Mouse (Mus musculus) intestine, embryonic 16.5 days (tissue): ENCODE measurements around the gene Crebrf. TPM values are rescaled to one million over a fixed set of nuclear protein-coding genes. Genes with fewer than 3 reads are reported as not detected.

Experiments used
- ATAC-seq: fragments of 200-750 bp; cut with Nextera tagmentation; 2 replicates; pipeline ENCODE4 v1.8.0; 2017; ENCODE audit warnings: moderate TSS enrichment, moderate library complexity
- H3K27ac ChIP-seq: fragments of 300-500 bp; sonication (generic); 2 replicates; pipeline ENCODE4 v1.5.1; 2014; ENCODE audit warnings: mild to moderate bottlenecking, low read length
- H3K27me3 ChIP-seq: fragments of 300-500 bp; sonication (generic); replicated peaks from 2 replicates; pipeline ENCODE4 v1.6.1; 2014; ENCODE audit warnings: low read length, control low read depth, mixed read lengths; ENCODE audit not compliant: control insufficient read depth, insufficient read depth
- H3K36me3 ChIP-seq: fragments of 300-500 bp; sonication (generic); 2 replicates; pipeline ENCODE4 v1.6.1; 2014; ENCODE audit warnings: low read length, control low read depth; ENCODE audit not compliant: control insufficient read depth, insufficient read depth
- H3K4me1 ChIP-seq: fragments of 300-500 bp; sonication (generic); 2 replicates; pipeline ENCODE4 v1.6.1; 2014; ENCODE audit warnings: low read length, control low read depth, mixed read lengths; ENCODE audit not compliant: control insufficient read depth, insufficient read depth
- H3K4me2 ChIP-seq: fragments of 300-500 bp; sonication (generic); 2 replicates; pipeline ENCODE4 v1.6.1; 2014; ENCODE audit warnings: low read depth, low read length, control low read depth
- H3K4me3 ChIP-seq: fragments of 300-500 bp; sonication (generic); 2 replicates; pipeline ENCODE4 v1.5.1; 2014; ENCODE audit warnings: mild to moderate bottlenecking, low read length
- H3K9ac ChIP-seq: fragments of 300-500 bp; sonication (generic); 2 replicates; pipeline ENCODE4 v1.6.1; 2014; ENCODE audit warnings: low read depth, low read length
- H3K9me3 ChIP-seq: fragments of 300-500 bp; sonication (generic); 2 replicates; pipeline ENCODE4 v1.6.1; 2016; ENCODE audit warnings: low read length, control low read depth; ENCODE audit not compliant: control insufficient read depth
- WGBS: fragments of 180-500 bp; shearing (Covaris S2); extraction: QIAGEN DNeasy Blood & Tissue Kit; methylation state at CpG from one replicate; pipeline ENCODE4 v1.1.7; 2014; 5-methylcytosine and 5-hydroxymethylcytosine counted together
- polyA plus RNA-seq: library from polyadenylated mRNA; unstranded; fragments of >200 nt; fragmentation: Nextera tagmentation; extraction: Ambion mirVana; gene quantifications from 2 replicates; pipeline ENCODE4 v1.2.1, GENCODE M21; 2015

The Crebrf gene
- polyA plus RNA-seq, 1 experiment from 2014 or later: 8.1 TPM

- 84% methylated on average over 13 of the region's 13 CpGs for WGBS
- Histone ChIP-seq H3K4me3 (no peak overlapping the region), H3K4me2 (no peak overlapping the region), H3K27ac (no peak overlapping the region), H3K9ac (no peak overlapping the region), H3K9me3 (no peaks in the 10 kb centered on the region), H3K27me3 (no peaks in the 10 kb centered on the region), H3K36me3 (peaks cover 12% of the 10 kb centered on the region), H3K4me1 (no peaks in the 10 kb centered on the region; the same call in 1 of the 2 replicates)
- no peak for ATAC-seq
Observed at GRCm38 (mm10) chr17:26701565-26701964, 13.9 kb upstream of the Crebrf start.

- H3K27me3 ChIP-seq: no peaks in the 10 kb centered on the region
- 0 out of 2 replicates have a peak overlapping the region, but pooled peaks have one; percentile 15 for H3K27ac ChIP-seq
- ATAC-seq: no peak
- 74% methylated on average over 4 of the region's 4 CpGs for WGBS
- H3K9ac ChIP-seq: no peak overlapping the region
- H3K36me3 ChIP-seq: peaks cover 12% of the 10 kb centered on the region
- no peaks in the 10 kb centered on the region for H3K9me3 ChIP-seq
- H3K4me1 ChIP-seq: no peaks in the 10 kb centered on the region; the same call in 1 of the 2 replicates
- no peak overlapping the region for H3K4me3 ChIP-seq
- H3K4me2 ChIP-seq: no peak overlapping the region
Observed at GRCm38 (mm10) chr17:26702621-26703020, 12.8 kb upstream of the Crebrf start.

- Histone ChIP-seq H3K27me3 (no peaks in the 10 kb centered on the region), H3K4me3 (no peak overlapping the region), H3K36me3 (peaks cover 8% of the 10 kb centered on the region), H3K27ac (no peak overlapping the region), H3K4me2 (no peak overlapping the region), H3K9ac (no peak overlapping the region), H3K9me3 (no peaks in the 10 kb centered on the region), H3K4me1 (no peaks in the 10 kb centered on the region; the same call in 1 of the 2 replicates)
- no peak for ATAC-seq
- WGBS: 81% methylated on average over 4 of the region's 4 CpGs
Observed at GRCm38 (mm10) chr17:26703671-26704070, 11.8 kb upstream of the Crebrf start.

GRCm38 (mm10) chr17:26705463-26706359, 9.7 kb upstream of the Crebrf start:
- WGBS: 67% methylated on average over 11 of the region's 11 CpGs
- no peak overlapping the region for H3K4me3 ChIP-seq

GRCm38 (mm10) chr17:26707066-26707465, 8.4 kb upstream of the Crebrf start:
- Histone ChIP-seq H3K4me1 (no peaks in the 10 kb centered on the region; the same call in 1 of the 2 replicates), H3K36me3 (peaks cover 3% of the 10 kb centered on the region; the same call in 1 of the 2 replicates), H3K27me3 (no peaks in the 10 kb centered on the region), H3K4me2 (no peak overlapping the region), H3K9ac (no peak overlapping the region), H3K27ac (peak overlapping the region; percentile 14; the same call in 1 of the 2 replicates), H3K4me3 (no peak overlapping the region), H3K9me3 (no peaks in the 10 kb centered on the region)
- 66% methylated on average over 7 of the region's 7 CpGs for WGBS
- ATAC-seq: no peak

More at GRCm38 (mm10) chr17:26705463-26706359, 9.7 kb upstream of the Crebrf start:
- peaks cover 3% of the 10 kb centered on the region; the same call in 1 of the 2 replicates for H3K36me3 ChIP-seq
- H3K27me3 ChIP-seq: no peaks in the 10 kb centered on the region
- ATAC-seq: no peak
- H3K4me2 ChIP-seq: no peak overlapping the region
- no peak overlapping the region for H3K9ac ChIP-seq
- H3K27ac ChIP-seq: no peak overlapping the region
- H3K4me1 ChIP-seq: no peaks in the 10 kb centered on the region; the same call in 1 of the 2 replicates
- H3K9me3 ChIP-seq: no peaks in the 10 kb centered on the region

GRCm38 (mm10) chr17:26708499-26708898, 7.0 kb upstream of the Crebrf start:
- Histone ChIP-seq H3K4me3 (no peak overlapping the region), H3K4me2 (no peak overlapping the region), H3K27me3 (no peaks in the 10 kb centered on the region), H3K9ac (no peak overlapping the region), H3K36me3 (peaks cover 3% of the 10 kb centered on the region; the same call in 1 of the 2 replicates), H3K27ac (no peak overlapping the region), H3K9me3 (no peaks in the 10 kb centered on the region), H3K4me1 (no peaks in the 10 kb centered on the region)
- no peak for ATAC-seq

- Histone ChIP-seq H3K4me2 (no peak overlapping the region), H3K4me3 (no peak overlapping the region), H3K36me3 (peaks cover 3% of the 10 kb centered on the region; the same call in 1 of the 2 replicates), H3K9me3 (no peaks in the 10 kb centered on the region), H3K27me3 (no peaks in the 10 kb centered on the region), H3K27ac (no peak overlapping the region), H3K4me1 (no peaks in the 10 kb centered on the region), H3K9ac (no peak overlapping the region)
- ATAC-seq: no peak
- WGBS: 55% methylated on average over 9 of the region's 9 CpGs
Observed at GRCm38 (mm10) chr17:26708993-26709590, 6.4 kb upstream of the Crebrf start.

GRCm38 (mm10) chr17:26710049-26710448, 5.4 kb upstream of the Crebrf start:
- WGBS: 48% methylated on average over 6 of the region's 6 CpGs
- Histone ChIP-seq H3K27ac (no peak overlapping the region), H3K9me3 (no peaks in the 10 kb centered on the region), H3K4me3 (no peak overlapping the region), H3K27me3 (no peaks in the 10 kb centered on the region), H3K4me1 (no peaks in the 10 kb centered on the region), H3K9ac (no peak overlapping the region), H3K36me3 (no peaks in the 10 kb centered on the region), H3K4me2 (no peak overlapping the region)
- no peak for ATAC-seq

- peak; percentile 98 for ATAC-seq
- no peaks in the 10 kb centered on the region for H3K9me3 ChIP-seq
- peak overlapping the region; percentile 76 for H3K9ac ChIP-seq
Observed at GRCm38 (mm10) chr17:26715916-26716717, 667 bp downstream of the Crebrf start.

More at GRCm38 (mm10) chr17:26715916-26716717, 667 bp downstream of the Crebrf start:
- peak overlapping the region; percentile 89 for H3K4me3 ChIP-seq
- no peaks in the 10 kb centered on the region for H3K27me3 ChIP-seq
- H3K4me1 ChIP-seq: no peaks in the 10 kb centered on the region
- H3K27ac ChIP-seq: peak overlapping the region; percentile 95
- WGBS: 0% methylated on average over 68 of the region's 75 CpGs
- no peaks in the 10 kb centered on the region for H3K36me3 ChIP-seq
- H3K4me2 ChIP-seq: peak overlapping the region; percentile 75
